Mouse (Mus musculus): ENCODE results near the gene Pigl. TPM values are rescaled to one million over a fixed set of nuclear protein-coding genes. Genes with fewer than 3 reads are reported as not detected.
A peak's percentile ranks its signal among the peaks of the same experiment; 100 is the strongest.

Pigl gene
- polyA plus RNA-seq, 1 experiment from 2014 or later = 5.1 TPM

DNA sequence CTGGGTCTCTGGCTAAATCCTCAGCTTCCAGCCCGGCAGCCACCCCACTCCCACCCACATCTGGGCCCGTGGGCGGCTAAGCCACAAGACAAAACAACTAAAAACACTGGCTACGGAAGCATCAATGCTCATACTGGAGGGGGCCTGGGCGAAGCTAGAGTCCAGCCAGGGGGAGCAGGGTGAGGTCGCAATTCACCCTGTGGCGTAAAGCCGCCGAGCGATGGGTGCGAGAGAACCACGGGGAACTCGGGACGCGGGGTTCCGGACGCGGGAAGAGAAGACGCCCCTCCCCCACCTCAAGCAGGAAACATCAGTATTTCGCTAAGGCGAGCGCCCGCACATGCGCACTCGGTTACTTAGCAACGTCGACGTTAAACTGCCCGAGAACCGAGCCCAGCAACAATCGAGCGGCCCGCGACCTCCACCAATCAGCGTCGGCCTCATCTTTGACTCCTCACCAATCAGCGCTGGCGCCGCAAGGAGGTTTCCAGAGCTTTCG, 92.5 kb downstream of the Pigl start, which contains the start of gene Ubb:
Gene Ubb (plus strand): TSS at position 445 of the 499 bp plus-strand sequence.
- peak within 1 kb of the TSS; percentile 95 for H3K9ac ChIP-seq
- H3K36me3 ChIP-seq = peaks cover 22% of the 10 kb centered on the region
- H3K4me1 ChIP-seq (replicated peaks) = peaks cover 24% of the 10 kb centered on the region
- peak within 1 kb of the TSS; percentile 79 for H3K4me3 ChIP-seq
- ATAC-seq (replicated peaks; ENCODE audit: insufficient number of reproducible peaks, insufficient read depth, low FRiP score, low read depth) = peak; percentile 96
- under 1% methylated on average over 40 of the region's 40 CpGs for WGBS
- H3K4me2 ChIP-seq = peak within 1 kb of the TSS; percentile 90
- H3K27ac ChIP-seq = peak within 1 kb of the TSS; percentile 97
- H3K27me3 ChIP-seq = no peaks in the 10 kb centered on the region
- H3K9me3 ChIP-seq (replicated peaks) = no peaks in the 10 kb centered on the region

GRCm38 (mm10) chr11:62551226-62552119, 93.2 kb downstream of the Pigl start:
- ATAC-seq (replicated peaks; ENCODE audit: insufficient number of reproducible peaks, insufficient read depth, low FRiP score, low read depth) = peak; percentile 72
- WGBS = under 1% methylated on average over 58 of the region's 58 CpGs
- Histone ChIP-seq H3K4me1 (replicated peaks) (peaks cover 24% of the 10 kb centered on the region), H3K36me3 (peaks cover 23% of the 10 kb centered on the region), H3K9me3 (replicated peaks) (no peaks in the 10 kb centered on the region), H3K27ac (peak overlapping the region; percentile 81), H3K4me3 (peak overlapping the region; percentile 79), H3K9ac (peak overlapping the region; percentile 57), H3K4me2 (peak overlapping the region; percentile 90), H3K27me3 (no peaks in the 10 kb centered on the region)

GRCm38 (mm10) chr11:62553186-62553585, 94.9 kb downstream of the Pigl start:
- Histone ChIP-seq H3K9me3 (replicated peaks) (no peaks in the 10 kb centered on the region), H3K36me3 (peaks cover 23% of the 10 kb centered on the region), H3K27me3 (no peaks in the 10 kb centered on the region), H3K27ac (no peak overlapping the region), H3K9ac (peak overlapping the region; percentile 51), H3K4me1 (replicated peaks) (peaks cover 24% of the 10 kb centered on the region), H3K4me2 (peak overlapping the region; percentile 90), H3K4me3 (peak overlapping the region; percentile 57)
- 30% methylated on average over 1 of the region's 1 CpGs for WGBS
- no peak for ATAC-seq (replicated peaks; ENCODE audit: insufficient number of reproducible peaks, insufficient read depth, low FRiP score, low read depth)

DNA sequence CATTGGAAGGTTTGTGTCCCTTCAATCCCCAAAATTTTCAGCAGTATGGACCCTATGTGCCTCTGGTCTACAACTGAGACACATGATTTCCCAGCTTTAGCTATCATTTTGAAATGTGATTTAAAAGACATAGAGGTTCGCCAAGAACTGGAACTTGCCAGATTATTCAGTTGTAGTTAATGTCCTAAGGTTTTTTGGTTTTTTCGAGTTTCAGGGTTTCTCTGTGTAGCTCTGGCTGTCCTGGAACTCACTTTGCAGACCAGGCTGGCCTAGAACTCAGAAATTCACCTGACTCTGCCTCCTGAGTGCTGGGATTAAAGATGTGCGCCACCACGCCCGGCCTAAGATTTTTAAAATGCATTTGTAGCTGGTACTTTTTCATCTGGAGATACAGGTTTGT, 95.4 kb downstream of the Pigl start:
- peak overlapping the region; percentile 90 for H3K4me2 ChIP-seq
- 77% methylated on average over 5 of the region's 5 CpGs for whole genome bisulfite sequencing
- no peaks in the 10 kb centered on the region for H3K9me3 ChIP-seq (replicated peaks)
- H3K4me1 ChIP-seq (replicated peaks) = peaks cover 24% of the 10 kb centered on the region
- H3K27ac ChIP-seq = no peak overlapping the region
- peaks cover 23% of the 10 kb centered on the region for H3K36me3 ChIP-seq
- peak overlapping the region; percentile 51 for H3K9ac ChIP-seq
- no peaks in the 10 kb centered on the region for H3K27me3 ChIP-seq
- no peak for ATAC-seq (replicated peaks; ENCODE audit: insufficient number of reproducible peaks, insufficient read depth, low FRiP score, low read depth)
- peak overlapping the region; percentile 57 for H3K4me3 ChIP-seq

DNA sequence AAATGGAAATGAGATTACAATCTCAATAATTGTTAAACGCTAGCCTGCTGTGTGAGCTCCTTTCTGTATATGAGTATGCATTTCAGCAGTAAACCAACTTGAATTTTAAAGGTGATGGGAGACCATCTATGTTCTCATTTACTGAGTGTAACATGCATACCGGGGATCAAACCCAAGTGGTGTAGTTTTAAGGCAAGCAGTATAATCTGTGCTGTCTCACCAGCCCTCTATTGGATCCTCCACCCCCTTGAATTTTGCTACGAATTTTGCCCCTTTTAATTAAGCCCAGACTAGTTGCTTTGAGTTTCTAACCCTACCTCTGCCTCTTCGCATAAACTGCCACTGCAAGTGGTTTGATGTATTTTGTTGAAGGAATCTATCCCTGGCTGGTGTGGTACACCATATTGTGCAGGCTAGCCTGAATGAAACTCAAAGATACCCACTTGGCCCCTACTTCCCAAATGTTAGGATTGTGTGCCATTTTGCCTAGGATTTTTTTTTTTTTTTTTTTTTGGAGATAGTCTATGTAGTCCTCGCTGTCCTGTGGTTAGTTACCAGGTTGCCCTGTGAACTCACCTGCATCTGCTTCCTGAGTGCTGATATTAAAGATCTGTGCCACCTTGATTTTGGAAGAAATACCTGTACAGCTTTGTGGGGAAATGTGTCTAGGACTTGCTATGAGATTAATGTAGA, 96.0 kb downstream of the Pigl start:
- peak overlapping the region; percentile 57 for H3K4me3 ChIP-seq
- H3K4me2 ChIP-seq = peak overlapping the region; percentile 90
- H3K4me1 ChIP-seq (replicated peaks) = peaks cover 29% of the 10 kb centered on the region
- H3K9me3 ChIP-seq (replicated peaks) = no peaks in the 10 kb centered on the region
- H3K27ac ChIP-seq = no peak overlapping the region
- no peak for ATAC-seq (replicated peaks; ENCODE audit: insufficient number of reproducible peaks, insufficient read depth, low FRiP score, low read depth)
- peak overlapping the region; percentile 51 for H3K9ac ChIP-seq
- H3K27me3 ChIP-seq = no peaks in the 10 kb centered on the region
- peaks cover 23% of the 10 kb centered on the region for H3K36me3 ChIP-seq
- WGBS = 75% methylated on average over 5 of the region's 5 CpGs

GRCm38 (mm10) chr11:62554934-62555517, 96.8 kb downstream of the Pigl start:
- ATAC-seq (replicated peaks; ENCODE audit: insufficient number of reproducible peaks, insufficient read depth, low FRiP score, low read depth) = no peak
- Histone ChIP-seq H3K4me1 (replicated peaks) (peaks cover 25% of the 10 kb centered on the region), H3K4me2 (peak overlapping the region; percentile 90), H3K9ac (no peak overlapping the region), H3K9me3 (replicated peaks) (no peaks in the 10 kb centered on the region), H3K27me3 (no peaks in the 10 kb centered on the region), H3K27ac (no peak overlapping the region), H3K4me3 (peak overlapping the region; percentile 57), H3K36me3 (peaks cover 23% of the 10 kb centered on the region)

DNA sequence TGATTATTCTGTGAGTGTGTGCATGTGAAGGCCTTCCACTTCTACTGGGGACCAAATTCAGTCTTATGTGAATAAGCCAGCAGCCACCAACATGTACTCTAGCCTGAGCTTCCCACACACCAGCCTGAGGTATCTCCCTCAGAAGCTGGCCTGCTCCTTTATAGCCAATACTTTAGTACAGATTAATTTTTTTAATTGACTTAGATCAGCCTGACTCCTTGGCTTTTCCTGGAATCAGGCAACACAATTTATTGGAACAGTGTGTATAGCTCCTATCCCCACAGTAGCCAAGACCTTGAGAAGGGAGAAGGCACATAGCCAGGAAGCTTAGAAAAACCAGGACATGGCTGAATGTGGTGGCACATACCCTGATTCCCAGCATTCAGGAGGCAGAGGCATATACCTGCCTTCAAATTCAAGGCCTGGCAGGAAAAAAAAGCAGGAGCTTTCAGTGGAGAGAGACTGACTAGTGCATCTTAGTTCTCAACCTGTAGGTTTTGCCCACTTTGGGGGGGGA, 97.7 kb downstream of the Pigl start:
- no peak overlapping the region; the same call in 1 of the 2 replicates for H3K27ac ChIP-seq
- ATAC-seq (replicated peaks; ENCODE audit: insufficient number of reproducible peaks, insufficient read depth, low FRiP score, low read depth) = no peak
- H3K9ac ChIP-seq = no peak overlapping the region
- peaks cover 23% of the 10 kb centered on the region for H3K36me3 ChIP-seq
- no peak overlapping the region for H3K4me3 ChIP-seq
- H3K4me2 ChIP-seq = no peak overlapping the region
- peaks cover 25% of the 10 kb centered on the region for H3K4me1 ChIP-seq (replicated peaks)
- H3K9me3 ChIP-seq (replicated peaks) = no peaks in the 10 kb centered on the region
- H3K27me3 ChIP-seq = no peaks in the 10 kb centered on the region

GRCm38 (mm10) chr11:62557205-62557604, 98.9 kb downstream of the Pigl start:
- H3K36me3 ChIP-seq = peaks cover 23% of the 10 kb centered on the region
- WGBS = 58% methylated on average over 5 of the region's 5 CpGs
- no peaks in the 10 kb centered on the region for H3K9me3 ChIP-seq (replicated peaks)
- no peak overlapping the region for H3K4me2 ChIP-seq
- H3K4me1 ChIP-seq (replicated peaks) = peaks cover 25% of the 10 kb centered on the region
- no peaks in the 10 kb centered on the region for H3K27me3 ChIP-seq
- no peak for ATAC-seq (replicated peaks; ENCODE audit: insufficient number of reproducible peaks, insufficient read depth, low FRiP score, low read depth)
- H3K27ac ChIP-seq = no peak overlapping the region
- no peak overlapping the region for H3K4me3 ChIP-seq
- H3K9ac ChIP-seq = no peak overlapping the region

DNA sequence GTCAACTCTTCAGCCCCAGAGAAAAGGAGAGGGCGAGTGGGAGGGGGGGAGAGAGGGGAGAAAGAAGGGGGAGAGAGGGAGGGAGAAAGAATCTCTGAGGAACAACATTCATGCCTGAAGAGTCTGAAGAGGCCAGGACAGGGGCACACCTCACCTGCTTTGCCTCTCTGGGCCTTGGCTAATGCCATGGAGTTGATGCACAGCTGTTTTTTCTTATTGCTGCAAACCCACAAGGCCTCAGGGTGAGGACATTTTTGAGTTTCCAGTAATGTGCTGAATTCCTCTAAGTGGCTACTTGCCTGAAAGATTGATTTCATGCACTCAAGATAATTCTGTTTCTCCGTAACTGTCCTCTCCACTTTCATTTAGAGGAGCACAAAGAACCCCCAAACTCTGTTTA, 99.9 kb downstream of the Pigl start:
- no peak overlapping the region for H3K4me3 ChIP-seq
- peaks cover 21% of the 10 kb centered on the region for H3K36me3 ChIP-seq
- no peak overlapping the region for H3K9ac ChIP-seq
- WGBS = 61% methylated on average over 2 of the region's 2 CpGs
- H3K27ac ChIP-seq = no peak overlapping the region
- peaks cover 25% of the 10 kb centered on the region for H3K4me1 ChIP-seq (replicated peaks)
- no peak overlapping the region for H3K4me2 ChIP-seq
- H3K9me3 ChIP-seq (replicated peaks) = no peaks in the 10 kb centered on the region
- H3K27me3 ChIP-seq = no peaks in the 10 kb centered on the region
- no peak for ATAC-seq (replicated peaks; ENCODE audit: insufficient number of reproducible peaks, insufficient read depth, low FRiP score, low read depth)

GRCm38 (mm10) chr11:62558961-62559646, 100.8 kb downstream of the Pigl start:
- Histone ChIP-seq H3K4me1 (replicated peaks) (peaks cover 15% of the 10 kb centered on the region), H3K4me3 (no peak overlapping the region), H3K36me3 (peaks cover 11% of the 10 kb centered on the region), H3K9me3 (replicated peaks) (no peaks in the 10 kb centered on the region), H3K9ac (no peak overlapping the region), H3K27ac (no peak overlapping the region), H3K27me3 (no peaks in the 10 kb centered on the region), H3K4me2 (no peak overlapping the region)
- 0 out of 2 replicates have a peak, but pooled peaks have one; percentile 39 for ATAC-seq (replicated peaks; ENCODE audit: insufficient number of reproducible peaks, insufficient read depth, low FRiP score, low read depth)
- 33% methylated on average over 6 of the region's 6 CpGs for WGBS
